Mouse (Mus musculus): ENCODE measurements around the gene Ctc1.

- TF ChIP-seq POLR2A (IDR thresholded peaks at IDR 0.05; ENCODE audit: extremely low read depth, insufficient read depth, low read length) (no peak), CTCF (IDR thresholded peaks at IDR 0.05; ENCODE audit: extremely low read depth, insufficient read depth, low read length) (no peak)
Observed at GRCm38 (mm10) chr11:69050748-69051147, 35.0 kb downstream of the Ctc1 start.
